Mouse (Mus musculus) cerebellum, postnatal 25 days (tissue): ENCODE data around the gene Thbs1.
"Not testable (repeated sequence)": the region's sequence is repeated elsewhere in the genome, so short reads cannot be mapped to it uniquely, and the experiment has no call there.

Experiments used
- DNase-seq, 2 experiments: peaks; one replicate each; pipeline ENCODE4 v3.0.0; 2021; ENCODE audit warnings: mixed read lengths in 2 of 2

The Thbs1 gene

GRCm38 (mm10) chr2:118114671-118115070 lies 3.0 kb downstream of the Thbs1 start:
- no peak for DNase-seq

- DNase-seq = no peak
Measured at GRCm38 (mm10) chr2:118115647-118116046, 4.0 kb downstream of the Thbs1 start.

- no peak for DNase-seq
Measured at GRCm38 (mm10) chr2:118116180-118116579, 4.5 kb downstream of the Thbs1 start.

GRCm38 (mm10) chr2:118116754-118117290 lies 5.1 kb downstream of the Thbs1 start:
- no peak for DNase-seq

- DNase-seq = no peak
Measured at GRCm38 (mm10) chr2:118117401-118117800, 5.7 kb downstream of the Thbs1 start.

- DNase-seq = no peak
Measured at GRCm38 (mm10) chr2:118118045-118118444, 6.4 kb downstream of the Thbs1 start.

- DNase-seq = no peak
Measured at GRCm38 (mm10) chr2:118118515-118118914, 6.8 kb downstream of the Thbs1 start.

GRCm38 (mm10) chr2:118119684-118120083 lies 8.0 kb downstream of the Thbs1 start:
- DNase-seq = no peak

- no peak for DNase-seq
Measured at GRCm38 (mm10) chr2:118120095-118120494, 8.4 kb downstream of the Thbs1 start.

- DNase-seq = no peak
Measured at GRCm38 (mm10) chr2:118120751-118121150, 9.1 kb downstream of the Thbs1 start.

GRCm38 (mm10) chr2:118122291-118122690 lies 10.6 kb downstream of the Thbs1 start:
- DNase-seq = no peak

- no peak for DNase-seq
Measured at GRCm38 (mm10) chr2:118123743-118124142, 12.1 kb downstream of the Thbs1 start.

GRCm38 (mm10) chr2:118124437-118124836 lies 12.8 kb downstream of the Thbs1 start:
- no peak for DNase-seq

- no peak for DNase-seq
Measured at GRCm38 (mm10) chr2:118125211-118125939, 13.7 kb downstream of the Thbs1 start.

GRCm38 (mm10) chr2:118125943-118126470 lies 14.3 kb downstream of the Thbs1 start:
- DNase-seq = no peak

GRCm38 (mm10) chr2:118127516-118128288 lies 16.0 kb downstream of the Thbs1 start:
- DNase-seq = no peak

GRCm38 (mm10) chr2:118128313-118128712 lies 16.6 kb downstream of the Thbs1 start:
- no peak for DNase-seq

- no peak for DNase-seq
Measured at GRCm38 (mm10) chr2:118137071-118137470, 25.4 kb downstream of the Thbs1 start.

- no peak for DNase-seq
Measured at GRCm38 (mm10) chr2:118137776-118138175, 26.1 kb downstream of the Thbs1 start.

GRCm38 (mm10) chr2:118139261-118139660 lies 27.6 kb downstream of the Thbs1 start:
- no peak for DNase-seq

- DNase-seq = no peak
Measured at GRCm38 (mm10) chr2:118141651-118142050, 30.0 kb downstream of the Thbs1 start.

- not testable (repeated sequence) for DNase-seq
Measured at GRCm38 (mm10) chr2:118147749-118148148, 36.1 kb downstream of the Thbs1 start.

- DNase-seq = no peak
Measured at GRCm38 (mm10) chr2:118148321-118149142, 36.9 kb downstream of the Thbs1 start.
